Mouse (Mus musculus) bone marrow macrophage, adult 2 months (primary cell): Measurements from ENCODE around the gene Olfr95.

ENCODE experiments used
- CTCF ChIP-seq: IDR thresholded peaks from 2 replicates; pipeline ENCODE4 v1.5.1; 2012; ENCODE audit warnings: low read depth, mild to moderate bottlenecking, low read length, moderate library complexity
- POLR2A ChIP-seq: IDR thresholded peaks from 2 replicates; pipeline ENCODE4 v1.6.1; 2012; ENCODE audit warnings: mild to moderate bottlenecking, low read depth, low read length, borderline replicate concordance

DNA sequence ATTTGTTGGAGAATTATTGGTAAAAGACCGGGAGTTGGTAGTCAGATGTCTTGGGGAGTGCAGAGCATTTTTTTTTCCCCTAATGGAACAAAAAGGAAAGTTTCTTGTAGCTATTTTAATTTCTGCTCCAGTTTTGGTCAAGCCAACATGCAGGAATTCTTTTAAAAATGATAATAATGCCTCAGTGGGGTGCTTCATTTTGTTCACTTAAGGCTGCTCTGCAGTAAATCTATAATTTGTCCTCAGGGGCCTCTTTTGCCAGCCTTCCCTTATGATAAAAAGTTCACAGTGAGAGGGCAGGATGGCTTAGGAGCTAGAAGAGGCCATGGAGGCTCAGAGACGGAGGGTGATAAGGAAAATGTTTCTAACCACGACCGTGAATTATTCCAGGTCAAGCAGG, 6.9 kb upstream of the Olfr95 start, which contains the start of gene Olfr96:
- TF ChIP-seq CTCF (no peak), POLR2A (no peak)
